Mouse (Mus musculus) neutrophil, adult 65 days (primary cell): ENCODE results near the gene Rtraf. TPM values are rescaled to one million over a fixed set of nuclear protein-coding genes. Genes with fewer than 3 reads are reported as not detected.

Experiments used
- total RNA-seq: library from RNA; stranded (reverse); gene quantifications from 2 replicates; pipeline ENCODE4 v1.2.4, GENCODE M21; 2023

The Rtraf gene
- total RNA-seq, result 18.4 and 23.9 TPM in 2 replicates

GRCm38 (mm10) chr14:19823321-19824142 lies at the start of gene Rtraf:
Rtraf (minus strand) TSS chr14:19823824.

Other genes starting within 250 kb of the Rtraf start
- gene Gm2237, start 238.7 kb downstream of the Rtraf start, total RNA-seq, result not detected in 2 replicates
- gene Gm5458, start 221.2 kb downstream of the Rtraf start, total RNA-seq, result not detected in 2 replicates
- 0.09 and 0.22 TPM in 2 replicates for gene Nid2, start 72.6 kb downstream of the Rtraf start, total RNA-seq
- 120 and 131 TPM in 2 replicates for gene Gng2, start 153.8 kb upstream of the Rtraf start, total RNA-seq